In genomic region chr8:97131285-97132017, GRCm38 (mm10) we compare ENCODE assay signal across 18 mouse cellular contexts.
A peak's percentile ranks its signal among the peaks of the same experiment; 100 is the strongest.
DNase-seq lines count a peak whose midpoint lies in the region; ATAC-seq lines count a peak whose summit lies in the region.
"Had no signal": no experiment of that assay in that cellular context is flagged by ENCODE, and none has a peak within 500 bp of the region (broad histone marks: within the 10 kb centered on the region; RNA-seq: fewer than 3 reads in every experiment).

No protein-coding gene starts in this region.

- ATAC-seq in forebrain, embryonic 15.5 days (replicated peaks), result 0 out of 2 replicates have a peak, but pooled peaks have one; percentile 61
- no peak for ATAC-seq in forebrain, embryonic 11.5 days (replicated peaks; ENCODE audit: low FRiP score)
- peak; percentile 65; the same call in 1 of the 2 replicates for ATAC-seq in neural tube, embryonic 12.5 days (ENCODE audit: low FRiP score, low read depth)
- peak; percentile 84; the same call in 1 of the 2 replicates for ATAC-seq in midbrain, embryonic 15.5 days (replicated peaks)
- ATAC-seq in kidney, embryonic 15.5 days (replicated peaks; ENCODE audit: low FRiP score), result no peak
- ATAC-seq: CD4-positive, CD25-positive, alpha-beta regulatory T cell, adult 4 months had no signal

- H3K4me3 ChIP-seq in forebrain, embryonic 15.5 days, result no peak overlapping the region
- H3K4me3 ChIP-seq in forebrain, embryonic 11.5 days (ENCODE audit: low read depth, low read length), result no peak overlapping the region
- no peak overlapping the region for H3K4me3 ChIP-seq in neural tube, embryonic 12.5 days
- H3K4me3 ChIP-seq in midbrain, embryonic 15.5 days, result no peak overlapping the region
- H3K4me3 ChIP-seq in kidney, embryonic 15.5 days (replicated peaks), result no peak overlapping the region
- H3K4me3 ChIP-seq: heart, embryonic 10.5 days; myocyte had no signal

- no peak overlapping the region for H3K9ac ChIP-seq in forebrain, embryonic 15.5 days (replicated peaks)
- H3K9ac ChIP-seq in forebrain, embryonic 11.5 days (ENCODE audit: low read length), result no peak overlapping the region
- no peak overlapping the region for H3K9ac ChIP-seq in neural tube, embryonic 12.5 days
- H3K9ac ChIP-seq in midbrain, embryonic 15.5 days, result no peak overlapping the region
- no peak overlapping the region for H3K9ac ChIP-seq in kidney, embryonic 15.5 days

- no peak for DNase-seq in forebrain, embryonic 11.5 days (ENCODE audit: low spot score)
- no peak for DNase-seq in neural tube, embryonic 10.5 days (ENCODE audit: extremely low spot score, low spot score)
- no peak for DNase-seq in cerebellum, postnatal 4 days (ENCODE audit: low spot score in 2 of 2)
- DNase-seq: adrenal gland, postnatal 25 days; cerebellum, adult 11-12 months; cerebellum, postnatal 10 days; heart, postnatal 4 days; kidney, adult 2 months; lung, postnatal 4 days; retina, postnatal 1 day; right cerebral cortex, postnatal 25 days had no signal

- H3K27me3 ChIP-seq in forebrain, embryonic 15.5 days, result no peaks in the 10 kb centered on the region
- no peaks in the 10 kb centered on the region for H3K27me3 ChIP-seq in forebrain, embryonic 11.5 days (ENCODE audit: control insufficient read depth, insufficient read depth, low read length)
- H3K27me3 ChIP-seq in neural tube, embryonic 12.5 days (replicated peaks), result no peaks in the 10 kb centered on the region
- H3K27me3 ChIP-seq in midbrain, embryonic 15.5 days (replicated peaks), result no peaks in the 10 kb centered on the region
- no peaks in the 10 kb centered on the region for H3K27me3 ChIP-seq in kidney, embryonic 15.5 days

- no peaks in the 10 kb centered on the region for H3K4me1 ChIP-seq in forebrain, embryonic 15.5 days
- H3K4me1 ChIP-seq in forebrain, embryonic 11.5 days (replicated peaks; ENCODE audit: control insufficient read depth, insufficient read depth, low read length), result no peaks in the 10 kb centered on the region
- H3K4me1 ChIP-seq in neural tube, embryonic 12.5 days, result no peaks in the 10 kb centered on the region
- H3K4me1 ChIP-seq in midbrain, embryonic 15.5 days, result no peaks in the 10 kb centered on the region
- no peaks in the 10 kb centered on the region for H3K4me1 ChIP-seq in kidney, embryonic 15.5 days
- H3K4me1 ChIP-seq: heart, embryonic 10.5 days had no signal

- H3K4me2 ChIP-seq in forebrain, embryonic 15.5 days (replicated peaks), result no peak overlapping the region
- no peak overlapping the region for H3K4me2 ChIP-seq in forebrain, embryonic 11.5 days (ENCODE audit: low read depth, low read length, severe bottlenecking)
- no peak overlapping the region for H3K4me2 ChIP-seq in neural tube, embryonic 12.5 days (replicated peaks)
- no peak overlapping the region for H3K4me2 ChIP-seq in midbrain, embryonic 15.5 days
- H3K4me2 ChIP-seq in kidney, embryonic 15.5 days, result no peak overlapping the region

- H3K27ac ChIP-seq in forebrain, embryonic 15.5 days (replicated peaks), result no peak overlapping the region
- H3K27ac ChIP-seq in forebrain, embryonic 11.5 days (ENCODE audit: low read depth, low read length), result no peak overlapping the region
- no peak overlapping the region for H3K27ac ChIP-seq in neural tube, embryonic 12.5 days
- H3K27ac ChIP-seq in midbrain, embryonic 15.5 days, result no peak overlapping the region
- H3K27ac ChIP-seq in kidney, embryonic 15.5 days, result no peak overlapping the region
- H3K27ac ChIP-seq: heart, embryonic 10.5 days had no signal

- no peaks in the 10 kb centered on the region for H3K9me3 ChIP-seq in forebrain, embryonic 15.5 days
- H3K9me3 ChIP-seq in forebrain, embryonic 11.5 days (ENCODE audit: control insufficient read depth, low read length), result no peaks in the 10 kb centered on the region
- H3K9me3 ChIP-seq in neural tube, embryonic 12.5 days, result no peaks in the 10 kb centered on the region
- H3K9me3 ChIP-seq in midbrain, embryonic 15.5 days, result no peaks in the 10 kb centered on the region
- no peaks in the 10 kb centered on the region for H3K9me3 ChIP-seq in kidney, embryonic 15.5 days (replicated peaks)
- H3K9me3 ChIP-seq: heart, embryonic 10.5 days had no signal

- H3K36me3 ChIP-seq in forebrain, embryonic 15.5 days, result no peaks in the 10 kb centered on the region
- H3K36me3 ChIP-seq in forebrain, embryonic 11.5 days (ENCODE audit: control insufficient read depth, insufficient read depth, low read length), result no peaks in the 10 kb centered on the region
- H3K36me3 ChIP-seq in neural tube, embryonic 12.5 days, result no peaks in the 10 kb centered on the region
- no peaks in the 10 kb centered on the region for H3K36me3 ChIP-seq in midbrain, embryonic 15.5 days (replicated peaks)
- H3K36me3 ChIP-seq in kidney, embryonic 15.5 days, result no peaks in the 10 kb centered on the region
- H3K36me3 ChIP-seq: heart, embryonic 10.5 days had no signal

- 66% methylated on average over 1 of the region's 1 CpGs for WGBS in forebrain, embryonic 15.5 days
- 78% methylated on average over 1 of the region's 1 CpGs for WGBS in forebrain, embryonic 11.5 days
- WGBS in neural tube, embryonic 12.5 days, result 58% methylated on average over 1 of the region's 1 CpGs
- 38% methylated on average over 1 of the region's 1 CpGs for WGBS in midbrain, embryonic 15.5 days
- 95% methylated on average over 1 of the region's 1 CpGs for WGBS in kidney, embryonic 15.5 days

Comparison
In these comparisons a context has a peak if more than half of its experiments do, and no peak if none do; other contexts are left out.
1. ATAC-seq: peak in forebrain, embryonic 15.5 days (single experiment), neural tube, embryonic 12.5 days (single experiment) and midbrain, embryonic 15.5 days (single experiment); none in forebrain, embryonic 11.5 days (single experiment) and kidney, embryonic 15.5 days (single experiment).